Mouse (Mus musculus) kidney, adult 8-10 months (tissue): ENCODE measurements around the gene Drosha.
A peak's percentile ranks its signal among the peaks of the same experiment; 100 is the strongest.

Source experiments
- DNase-seq, 2 experiments: peaks; one replicate each; pipeline ENCODE4 v3.0.0; 2022

The Drosha gene

DNA sequence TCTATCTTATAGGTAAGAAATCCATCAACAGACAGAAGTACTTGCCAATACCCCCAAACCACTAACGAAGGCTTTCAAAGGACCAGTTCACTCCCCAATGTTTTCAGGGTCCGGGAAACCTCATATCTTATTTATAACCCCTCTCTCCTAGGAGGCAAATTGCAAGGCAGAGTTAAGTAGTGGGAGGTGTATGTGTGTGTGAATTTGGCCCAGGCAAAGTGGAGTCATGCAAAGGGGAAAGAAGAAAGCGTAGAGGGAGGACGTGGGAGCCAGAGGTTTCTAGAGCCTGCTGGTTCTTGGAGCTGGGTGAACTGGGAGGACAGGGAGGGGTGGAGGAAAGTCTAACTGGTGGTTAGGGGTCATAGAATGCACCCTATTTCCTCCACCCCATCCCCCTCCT lies 117.8 kb downstream of the Drosha start:
- DNase-seq: no peak

DNA sequence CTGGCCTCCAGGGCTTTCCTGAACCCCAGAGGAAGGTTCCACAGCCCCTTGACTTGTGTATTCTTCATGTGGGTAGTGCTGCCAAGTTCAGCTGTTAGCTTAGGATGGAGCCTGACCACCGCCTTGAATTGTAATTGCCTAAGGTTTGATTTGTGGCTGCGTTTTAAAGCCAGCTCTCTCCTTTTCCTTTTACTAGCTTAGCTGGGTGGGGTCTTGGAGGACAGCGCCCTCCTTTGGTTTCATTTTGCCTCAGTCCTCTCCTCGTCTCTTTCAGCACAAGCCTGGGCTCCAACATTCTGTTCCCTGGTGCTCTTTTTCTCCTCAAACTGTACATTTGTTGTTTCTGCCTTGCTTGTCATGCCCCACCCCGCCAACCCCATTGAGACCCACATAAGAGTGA lies 133.4 kb downstream of the Drosha start:
- no peak for DNase-seq

DNA sequence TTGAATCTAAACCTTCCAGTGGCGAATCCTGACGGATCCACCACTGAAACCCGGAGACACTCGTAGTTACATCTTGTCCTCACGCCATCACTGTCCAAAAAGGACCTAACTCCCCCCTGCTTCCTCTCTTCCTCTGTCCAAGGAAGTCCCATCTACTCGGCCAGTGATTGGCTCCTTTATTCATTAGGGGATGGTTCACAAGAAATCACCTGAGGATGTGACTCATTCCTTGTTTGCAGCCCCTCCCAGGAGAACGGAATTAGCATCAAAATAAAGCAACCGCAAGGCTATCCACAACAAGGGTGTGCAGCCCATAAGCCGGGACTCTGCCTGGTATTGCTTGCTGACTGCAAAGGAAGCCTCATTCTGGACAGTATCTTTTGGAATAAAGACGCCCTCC lies 137.6 kb downstream of the Drosha start:
- DNase-seq: no peak

DNA sequence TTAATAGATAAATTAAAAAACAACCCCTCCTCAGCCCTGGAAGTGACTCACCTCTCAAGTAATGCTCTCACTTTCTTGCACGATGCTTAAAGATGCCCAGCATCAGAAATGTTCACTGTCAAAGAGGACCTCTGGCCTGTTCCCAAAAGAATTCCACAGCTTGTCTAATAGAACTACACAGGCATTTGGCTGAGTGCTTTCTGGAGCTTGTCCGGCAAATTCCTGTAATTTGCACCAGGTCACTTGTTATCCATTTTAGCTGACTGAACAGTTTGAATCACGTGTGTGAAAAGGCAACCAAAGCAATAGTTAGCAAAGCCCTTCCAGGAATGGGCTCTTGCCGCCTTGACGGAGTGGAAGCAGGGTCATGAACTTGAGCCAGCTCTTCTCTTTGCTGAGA lies 140.6 kb downstream of the Drosha start:
- peak; percentile 46 to 73 for DNase-seq

DNA sequence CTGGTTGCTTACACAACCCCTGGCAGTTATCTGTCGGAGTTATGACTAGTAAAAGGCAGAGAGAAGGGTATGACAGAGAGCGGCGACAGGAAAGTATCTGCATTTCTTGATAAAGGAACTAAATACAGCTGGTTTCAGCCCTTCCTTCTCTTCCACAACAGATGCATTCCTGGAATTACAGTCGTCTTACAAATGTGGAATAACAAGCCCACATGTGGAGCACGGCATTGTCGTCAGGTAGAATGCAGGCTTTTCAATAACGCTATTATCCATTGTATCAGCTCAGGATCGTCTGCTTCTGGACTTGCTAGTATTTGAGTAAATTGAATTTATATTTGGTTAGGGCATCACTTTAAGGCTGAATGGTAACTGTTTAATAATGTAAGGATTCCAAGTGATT lies 144.2 kb downstream of the Drosha start:
- no peak for DNase-seq

DNA sequence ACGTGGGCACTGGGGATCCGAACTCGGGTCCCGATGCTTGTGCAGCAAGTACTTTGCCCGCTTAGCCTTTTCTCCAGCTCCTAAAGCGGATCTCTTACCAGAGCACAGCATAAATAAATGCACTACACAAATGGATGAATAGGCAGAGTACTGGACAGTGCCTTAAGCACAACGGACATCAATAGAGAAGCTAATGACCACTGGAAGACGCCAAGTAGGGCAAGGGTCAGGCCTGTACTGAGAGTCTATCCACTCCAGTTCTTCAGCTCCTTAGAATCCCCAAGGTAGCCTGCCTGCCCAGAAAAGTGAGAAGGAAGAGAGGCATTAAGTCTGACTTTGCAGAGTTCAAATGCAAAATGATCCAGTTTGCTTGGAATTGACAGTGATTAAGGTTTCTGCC lies 147.8 kb downstream of the Drosha start:
- peak; percentile 43 to 54 for DNase-seq
